Mouse (Mus musculus) bone marrow, adult 2 months (tissue): Measurements from ENCODE around the gene Gmds.

Experiments used
- CTCF ChIP-seq: fragments of 200-500 bp; IDR thresholded peaks from 2 replicates; pipeline ENCODE4 v1.5.1; 2011; ENCODE audit warnings: low read length, control low read depth; ENCODE audit not compliant: control insufficient read depth, insufficient read depth
- POLR2A ChIP-seq: fragments of 200-500 bp; IDR thresholded peaks from 2 replicates; pipeline ENCODE4 v1.6.1; 2011; ENCODE audit warnings: low read depth, mild to moderate bottlenecking, control low read depth, low read length, borderline replicate concordance; ENCODE audit not compliant: control insufficient read depth

GRCm38 (mm10) chr13:32213702-32214452 lies 124.7 kb downstream of the Gmds start:
- TF ChIP-seq CTCF (no peak), POLR2A (no peak)
